Mouse (Mus musculus): ENCODE results near the gene Trabd2b. TPM values are rescaled to one million over a fixed set of nuclear protein-coding genes. Genes with fewer than 3 reads are reported as not detected.

The Trabd2b gene
- total RNA-seq, 2 experiments from 2014 or later, result 4.1 to 4.9 TPM

GRCm38 (mm10) chr4:114652400-114652799 is 245.9 kb downstream of the Trabd2b start:
- no peak for DNase-seq (ENCODE audit: low spot score in 2 of 2)
- intact Hi-C loops (cut with DNase I), result no loop called here

GRCm38 (mm10) chr4:114657933-114658332 is 251.4 kb downstream of the Trabd2b start:
- no peak for DNase-seq (ENCODE audit: low spot score in 2 of 2)

GRCm38 (mm10) chr4:114659876-114660275 is 253.4 kb downstream of the Trabd2b start:
- intact Hi-C loops (cut with DNase I), result loop anchor here (5.0 kb wide), 1 partner anchor 287 kb away; no protein-coding TSS in a partner anchor
- no peak for DNase-seq (ENCODE audit: low spot score in 2 of 2)

More at GRCm38 (mm10) chr4:114657933-114658332, 251.4 kb downstream of the Trabd2b start:
- intact Hi-C loops (cut with DNase I), result no loop called here

GRCm38 (mm10) chr4:114664063-114665036 is 257.8 kb downstream of the Trabd2b start:
- DNase-seq (ENCODE audit: low spot score in 2 of 2), result no peak
- intact Hi-C loops (cut with DNase I), result loop anchor here (5.0 kb wide), 2 partner anchors 248 to 283 kb away; no protein-coding TSS in a partner anchor

Other genes with a start within 250 kb of the Trabd2b start
- gene Skint11, start 243.3 kb upstream of the Trabd2b start, total RNA-seq (2021), result not detected

All from left cerebral cortex, postnatal 14 days (tissue).